Mouse (Mus musculus): ENCODE data around the gene 4930544G11Rik.

- TF ChIP-seq POLR2A (IDR thresholded peaks at IDR 0.05; ENCODE audit: borderline replicate concordance, extremely low read depth, low read depth, low read length), result no peak
- TF ChIP-seq CTCF (IDR thresholded peaks at IDR 0.05; ENCODE audit: insufficient read depth, low read length), result no peak
Observed at GRCm38 (mm10) chr6:65923501-65924084, 28.8 kb upstream of the 4930544G11Rik start.

All from lung, adult 2 months (tissue).